Mouse (Mus musculus) kidney, postnatal 0 days (tissue): ENCODE data around the gene Ndufaf2. TPM values are rescaled to one million over a fixed set of nuclear protein-coding genes. Genes with fewer than 3 reads are reported as not detected.

Experiments
- ATAC-seq: fragments of 200-750 bp; cut with Nextera tagmentation; replicated peaks from 2 replicates; pipeline ENCODE4 v1.8.0; 2017; ENCODE audit warnings: low read depth, moderate number of reproducible peaks, moderate TSS enrichment, moderate library complexity; ENCODE audit not compliant: low FRiP score
- DNase-seq: peaks from one replicate; pipeline ENCODE4 v3.0.0-alpha.2; 2016; ENCODE audit warnings: low spot score
- H3K27ac ChIP-seq: fragments of 300-500 bp; sonication (generic); 2 replicates; pipeline ENCODE4 v1.5.1; 2014; ENCODE audit warnings: mild to moderate bottlenecking
- H3K27me3 ChIP-seq: fragments of 300-500 bp; sonication (generic); 2 replicates; pipeline ENCODE4 v1.6.1; 2014; ENCODE audit warnings: low read length, mixed read lengths; ENCODE audit not compliant: insufficient read depth
- H3K36me3 ChIP-seq: fragments of 300-500 bp; sonication (generic); 2 replicates; pipeline ENCODE4 v1.6.1; 2014; ENCODE audit warnings: low read length, mixed read lengths; ENCODE audit not compliant: insufficient read depth
- H3K4me1 ChIP-seq: fragments of 300-500 bp; sonication (generic); replicated peaks from 2 replicates; pipeline ENCODE4 v1.6.1; 2014; ENCODE audit warnings: antibody characterized with exemption, low read length, mixed read lengths; ENCODE audit not compliant: insufficient read depth
- H3K4me2 ChIP-seq: fragments of 300-500 bp; sonication (generic); 2 replicates; pipeline ENCODE4 v1.6.1; 2014; ENCODE audit warnings: mild to moderate bottlenecking, low read length, moderate library complexity, mixed read lengths
- H3K4me3 ChIP-seq: fragments of 300-500 bp; sonication (generic); replicated peaks from 2 replicates; pipeline ENCODE4 v1.5.1; 2014; ENCODE audit warnings: low read depth, low read length
- H3K9ac ChIP-seq: fragments of 300-500 bp; sonication (generic); 2 replicates; pipeline ENCODE4 v1.6.1; 2014; ENCODE audit warnings: low read depth, low read length
- H3K9me3 ChIP-seq: fragments of 300-500 bp; sonication (generic); replicated peaks from 2 replicates; pipeline ENCODE4 v1.6.1; 2016; ENCODE audit warnings: low read length, inconsistent platforms, mixed read lengths
- CTCF ChIP-seq: IDR thresholded peaks from 2 replicates; pipeline ENCODE4 v1.5.1; 2016; ENCODE audit warnings: antibody characterized with exemption, low read depth, mild to moderate bottlenecking, moderate library complexity
- WGBS: fragments of 180-500 bp; shearing (Covaris S2); extraction: QIAGEN DNeasy Blood & Tissue Kit; methylation state at CpG from one replicate; pipeline ENCODE4 v1.1.7; 2014; 5-methylcytosine and 5-hydroxymethylcytosine counted together
- polyA plus RNA-seq: library from polyadenylated mRNA; unstranded; fragments of >200 nt; fragmentation: Nextera tagmentation; extraction: Ambion mirVana; gene quantifications from 2 replicates; pipeline ENCODE4 v1.2.1, GENCODE M21; 2015

Gene Ndufaf2
- polyA plus RNA-seq, 1 experiment from 2014 or later, result 79.3 TPM

DNA sequence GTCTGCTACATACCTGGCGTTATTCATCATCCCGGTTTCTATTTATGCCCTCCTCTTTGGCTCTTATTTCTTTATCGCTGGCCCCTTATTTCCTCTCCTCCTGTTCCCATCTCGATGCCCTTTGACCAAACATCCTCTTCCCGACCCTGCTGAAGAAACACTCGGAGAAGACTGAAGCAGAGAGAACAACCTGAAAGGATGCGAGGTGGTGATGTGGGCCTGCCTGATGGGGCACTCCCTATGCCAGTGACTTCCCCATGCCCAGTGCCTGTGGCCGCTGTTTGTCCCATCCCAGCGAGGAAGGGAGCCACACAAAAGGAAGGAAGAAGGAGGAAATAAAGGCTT lies 204.4 kb downstream of the Ndufaf2 start:
- H3K9me3 ChIP-seq, result no peaks in the 10 kb centered on the region
- peak overlapping the region; percentile 23; the same call in 1 of the 2 replicates for H3K4me2 ChIP-seq
- WGBS, result 19% methylated on average over 9 of the region's 9 CpGs
- H3K4me3 ChIP-seq, result no peak overlapping the region
- H3K9ac ChIP-seq, result no peak overlapping the region
- DNase-seq (no peak), ATAC-seq (no peak)
- peaks cover 13% of the 10 kb centered on the region for H3K4me1 ChIP-seq
- H3K27ac ChIP-seq, result peak overlapping the region; percentile 54
- TF ChIP-seq CTCF, result no peak
- H3K27me3 ChIP-seq, result no peaks in the 10 kb centered on the region
- no peaks in the 10 kb centered on the region for H3K36me3 ChIP-seq

Other genes with a start within 250 kb of the Ndufaf2 start
- 90.2 and 95.4 TPM in 2 replicates for gene Smim15, start 114.2 kb downstream of the Ndufaf2 start, polyA plus RNA-seq
- 11.6 and 11.7 TPM in 2 replicates for gene Ercc8, start 108 bp upstream of the Ndufaf2 start, polyA plus RNA-seq
- gene Elovl7, start 55.8 kb upstream of the Ndufaf2 start, polyA plus RNA-seq, result 34.5 and 37.2 TPM in 2 replicates
- 4.1 and 5.9 TPM in 2 replicates for gene Depdc1b, start 157.7 kb upstream of the Ndufaf2 start, polyA plus RNA-seq